Mouse (Mus musculus): ENCODE measurements around the gene Etv6. TPM values are rescaled to one million over a fixed set of nuclear protein-coding genes. Genes with fewer than 3 reads are reported as not detected.
A peak's percentile ranks its signal among the peaks of the same experiment; 100 is the strongest.

The Etv6 gene
- polyA plus RNA-seq, 1 experiment from 2014 or later, result 12.6 TPM

DNA sequence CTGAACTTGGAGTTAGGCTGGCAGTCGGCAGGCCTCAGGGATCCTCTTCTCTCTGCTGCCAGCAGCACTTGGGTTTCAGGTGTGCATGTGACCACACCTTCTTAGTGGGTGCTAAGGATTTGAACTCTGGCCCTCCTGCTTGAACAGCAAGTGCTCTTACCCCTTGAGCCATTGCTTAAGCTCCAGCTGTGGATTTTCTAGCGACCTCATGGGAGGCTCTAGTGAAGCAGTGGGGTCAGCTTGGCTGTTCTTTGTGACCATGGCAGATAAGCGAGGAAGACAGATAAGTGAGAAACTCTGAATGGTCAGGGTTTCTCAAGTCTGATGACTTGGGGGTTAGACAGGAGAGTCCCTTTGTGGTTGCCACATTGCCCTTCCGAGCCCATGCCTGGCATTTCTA, 55.4 kb downstream of the Etv6 start:
- H3K36me3 ChIP-seq (ENCODE audit: control insufficient read depth, insufficient read depth, low read length), result no peaks in the 10 kb centered on the region
- no peak overlapping the region for H3K9ac ChIP-seq (ENCODE audit: low read length)
- H3K4me2 ChIP-seq (ENCODE audit: low read depth, low read length), result no peak overlapping the region
- 61% methylated on average over 4 of the region's 4 CpGs for WGBS
- H3K27me3 ChIP-seq (ENCODE audit: control insufficient read depth, insufficient read depth, low read depth, low read length), result no peaks in the 10 kb centered on the region
- peaks cover 31% of the 10 kb centered on the region for H3K4me1 ChIP-seq (replicated peaks; ENCODE audit: control insufficient read depth, insufficient read depth, low read length)
- ATAC-seq (ENCODE audit: low read depth), result 0 out of 2 replicates have a peak, but pooled peaks have one; percentile 11
- peak overlapping the region; percentile 77 for H3K27ac ChIP-seq (ENCODE audit: low read length)
- no peak overlapping the region for H3K4me3 ChIP-seq (ENCODE audit: low read length)
- H3K9me3 ChIP-seq (ENCODE audit: control insufficient read depth, low read length), result no peaks in the 10 kb centered on the region

DNA sequence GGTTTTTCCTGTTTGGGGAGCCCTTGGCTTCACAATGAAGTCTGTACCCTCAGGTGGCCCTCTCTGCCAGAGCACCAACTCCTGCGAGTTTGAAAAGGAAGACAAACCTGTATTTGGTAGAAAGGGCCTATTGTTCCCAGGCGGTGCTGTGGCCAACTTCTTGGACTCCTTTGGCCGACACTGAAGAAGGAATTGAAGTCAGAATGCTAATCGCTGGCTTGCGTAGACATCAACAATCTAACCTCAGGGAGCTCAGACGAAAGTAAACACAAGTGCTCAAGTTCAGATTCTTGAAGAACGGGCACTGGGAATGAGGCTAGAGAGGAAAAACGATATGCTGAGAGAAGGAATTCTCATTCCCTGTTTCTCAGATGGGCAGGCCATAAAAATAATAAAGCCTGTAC, 55.9 kb downstream of the Etv6 start:
- WGBS, result 45% methylated on average over 8 of the region's 8 CpGs
- Histone ChIP-seq H3K27me3 (ENCODE audit: control insufficient read depth, insufficient read depth, low read depth, low read length) (no peaks in the 10 kb centered on the region), H3K4me2 (ENCODE audit: low read depth, low read length) (no peak overlapping the region), H3K4me1 (replicated peaks; ENCODE audit: control insufficient read depth, insufficient read depth, low read length) (peaks cover 31% of the 10 kb centered on the region), H3K27ac (ENCODE audit: low read length) (peak overlapping the region; percentile 77), H3K9me3 (ENCODE audit: control insufficient read depth, low read length) (no peaks in the 10 kb centered on the region), H3K4me3 (ENCODE audit: low read length) (no peak overlapping the region), H3K9ac (ENCODE audit: low read length) (no peak overlapping the region), H3K36me3 (ENCODE audit: control insufficient read depth, insufficient read depth, low read length) (no peaks in the 10 kb centered on the region)
- ATAC-seq (ENCODE audit: low read depth), result peak; percentile 55

- Histone ChIP-seq H3K9me3 (ENCODE audit: control insufficient read depth, low read length) (no peaks in the 10 kb centered on the region), H3K27ac (ENCODE audit: low read length) (no peak overlapping the region), H3K36me3 (ENCODE audit: control insufficient read depth, insufficient read depth, low read length) (no peaks in the 10 kb centered on the region), H3K27me3 (ENCODE audit: control insufficient read depth, insufficient read depth, low read depth, low read length) (no peaks in the 10 kb centered on the region), H3K4me3 (ENCODE audit: low read length) (no peak overlapping the region), H3K4me2 (ENCODE audit: low read depth, low read length) (no peak overlapping the region), H3K9ac (ENCODE audit: low read length) (no peak overlapping the region), H3K4me1 (replicated peaks; ENCODE audit: control insufficient read depth, insufficient read depth, low read length) (peaks cover 20% of the 10 kb centered on the region)
- WGBS, result 84% methylated on average over 5 of the region's 5 CpGs
- ATAC-seq (ENCODE audit: low read depth), result no peak
Measured at GRCm38 (mm10) chr6:134094066-134094465, 58.6 kb downstream of the Etv6 start.

GRCm38 (mm10) chr6:134094620-134095019, 59.1 kb downstream of the Etv6 start:
- Histone ChIP-seq H3K27me3 (ENCODE audit: control insufficient read depth, insufficient read depth, low read depth, low read length) (no peaks in the 10 kb centered on the region), H3K27ac (ENCODE audit: low read length) (no peak overlapping the region), H3K36me3 (ENCODE audit: control insufficient read depth, insufficient read depth, low read length) (no peaks in the 10 kb centered on the region), H3K4me1 (replicated peaks; ENCODE audit: control insufficient read depth, insufficient read depth, low read length) (peaks cover 15% of the 10 kb centered on the region), H3K9ac (ENCODE audit: low read length) (no peak overlapping the region), H3K4me2 (ENCODE audit: low read depth, low read length) (no peak overlapping the region), H3K9me3 (ENCODE audit: control insufficient read depth, low read length) (no peaks in the 10 kb centered on the region), H3K4me3 (ENCODE audit: low read length) (no peak overlapping the region)
- WGBS, result 79% methylated on average over 8 of the region's 8 CpGs
- no peak for ATAC-seq (ENCODE audit: low read depth)

DNA sequence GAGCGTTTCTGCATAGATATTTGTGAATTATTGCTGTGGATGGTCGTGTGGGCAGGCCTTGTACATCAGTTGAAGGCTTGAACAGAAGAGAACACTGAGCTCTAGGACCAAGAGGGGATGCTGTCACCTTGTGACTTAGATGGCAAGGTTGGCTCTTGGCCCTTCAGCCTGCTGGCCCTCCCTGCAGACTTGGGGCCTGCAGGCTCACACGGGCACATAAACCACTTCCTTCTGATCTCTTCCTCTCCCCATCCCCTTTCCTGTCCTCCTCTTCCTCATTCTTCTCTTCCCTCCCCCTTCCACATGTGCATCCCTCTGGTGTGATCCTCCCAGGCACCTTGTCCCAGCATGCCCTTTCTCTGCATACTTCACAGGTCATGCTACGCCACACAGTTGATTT, 60.1 kb downstream of the Etv6 start:
- no peak for ATAC-seq (ENCODE audit: low read depth)
- Histone ChIP-seq H3K9me3 (ENCODE audit: control insufficient read depth, low read length) (no peaks in the 10 kb centered on the region), H3K9ac (ENCODE audit: low read length) (no peak overlapping the region), H3K4me1 (replicated peaks; ENCODE audit: control insufficient read depth, insufficient read depth, low read length) (peaks cover 8% of the 10 kb centered on the region; the same call in 1 of the 2 replicates), H3K4me2 (ENCODE audit: low read depth, low read length) (no peak overlapping the region), H3K4me3 (ENCODE audit: low read length) (no peak overlapping the region), H3K27me3 (ENCODE audit: control insufficient read depth, insufficient read depth, low read depth, low read length) (no peaks in the 10 kb centered on the region), H3K36me3 (ENCODE audit: control insufficient read depth, insufficient read depth, low read length) (no peaks in the 10 kb centered on the region), H3K27ac (ENCODE audit: low read length) (no peak overlapping the region)
- WGBS, result 61% methylated on average over 4 of the region's 4 CpGs

GRCm38 (mm10) chr6:134099976-134100743, 64.7 kb downstream of the Etv6 start:
- Histone ChIP-seq H3K4me3 (ENCODE audit: low read length) (no peak overlapping the region), H3K27me3 (ENCODE audit: control insufficient read depth, insufficient read depth, low read depth, low read length) (no peaks in the 10 kb centered on the region), H3K36me3 (ENCODE audit: control insufficient read depth, insufficient read depth, low read length) (no peaks in the 10 kb centered on the region), H3K27ac (ENCODE audit: low read length) (no peak overlapping the region), H3K4me2 (ENCODE audit: low read depth, low read length) (no peak overlapping the region), H3K4me1 (replicated peaks; ENCODE audit: control insufficient read depth, insufficient read depth, low read length) (peaks cover 6% of the 10 kb centered on the region), H3K9me3 (ENCODE audit: control insufficient read depth, low read length) (no peaks in the 10 kb centered on the region), H3K9ac (ENCODE audit: low read length) (no peak overlapping the region)
- WGBS, result 91% methylated on average over 11 of the region's 11 CpGs
- ATAC-seq (ENCODE audit: low read depth), result no peak

GRCm38 (mm10) chr6:134102396-134102795, 66.9 kb downstream of the Etv6 start:
- Histone ChIP-seq H3K27me3 (ENCODE audit: control insufficient read depth, insufficient read depth, low read depth, low read length) (no peaks in the 10 kb centered on the region), H3K36me3 (ENCODE audit: control insufficient read depth, insufficient read depth, low read length) (no peaks in the 10 kb centered on the region), H3K27ac (ENCODE audit: low read length) (no peak overlapping the region), H3K4me1 (replicated peaks; ENCODE audit: control insufficient read depth, insufficient read depth, low read length) (peaks cover 25% of the 10 kb centered on the region), H3K4me2 (ENCODE audit: low read depth, low read length) (no peak overlapping the region), H3K9ac (ENCODE audit: low read length) (no peak overlapping the region), H3K4me3 (ENCODE audit: low read length) (no peak overlapping the region), H3K9me3 (ENCODE audit: control insufficient read depth, low read length) (no peaks in the 10 kb centered on the region)
- no peak for ATAC-seq (ENCODE audit: low read depth)
- 77% methylated on average over 1 of the region's 1 CpGs for WGBS

GRCm38 (mm10) chr6:134103519-134103918, 68.0 kb downstream of the Etv6 start:
- Histone ChIP-seq H3K36me3 (ENCODE audit: control insufficient read depth, insufficient read depth, low read length) (no peaks in the 10 kb centered on the region), H3K9me3 (ENCODE audit: control insufficient read depth, low read length) (no peaks in the 10 kb centered on the region), H3K27me3 (ENCODE audit: control insufficient read depth, insufficient read depth, low read depth, low read length) (no peaks in the 10 kb centered on the region), H3K4me1 (replicated peaks; ENCODE audit: control insufficient read depth, insufficient read depth, low read length) (peaks cover 25% of the 10 kb centered on the region), H3K9ac (ENCODE audit: low read length) (no peak overlapping the region), H3K4me3 (ENCODE audit: low read length) (no peak overlapping the region), H3K4me2 (ENCODE audit: low read depth, low read length) (no peak overlapping the region), H3K27ac (ENCODE audit: low read length) (no peak overlapping the region)
- ATAC-seq (ENCODE audit: low read depth), result no peak
- WGBS, result 85% methylated on average over 8 of the region's 8 CpGs

DNA sequence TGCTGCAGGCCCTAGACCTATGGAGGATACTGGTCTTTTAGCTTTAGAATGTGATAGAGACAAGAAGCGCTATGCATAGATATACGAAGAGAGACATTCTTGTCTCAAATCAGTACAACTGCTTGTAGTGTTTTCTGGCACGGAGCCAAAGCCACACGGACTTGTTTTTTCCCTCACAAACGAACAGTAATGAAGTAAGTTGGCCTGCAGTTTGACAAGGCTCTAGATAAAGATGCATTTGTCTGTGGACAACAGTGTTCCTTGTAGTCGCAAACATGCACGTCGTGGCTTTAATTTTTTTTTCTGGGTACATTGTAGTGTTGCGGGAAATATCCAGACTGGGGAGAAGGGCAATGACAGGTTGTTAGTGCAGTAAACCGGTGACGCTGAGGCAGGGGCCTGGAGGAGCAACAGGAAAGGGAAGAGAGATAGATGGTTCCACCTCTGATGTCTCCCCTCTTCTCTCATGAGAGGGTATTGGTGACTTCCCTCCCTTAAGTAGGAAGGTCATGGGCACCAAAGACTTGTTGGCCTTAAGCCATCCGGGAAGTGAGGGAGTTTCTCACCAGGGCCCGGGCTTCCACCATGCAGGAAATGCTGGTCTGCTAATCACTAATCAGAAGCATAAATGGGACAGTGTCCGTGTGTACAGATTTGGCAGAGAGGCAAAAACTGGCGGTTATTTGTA, 70.2 kb downstream of the Etv6 start:
- WGBS, result 31% methylated on average over 15 of the region's 15 CpGs
- peak overlapping the region; percentile 58 for H3K27ac ChIP-seq (ENCODE audit: low read length)
- no peak overlapping the region for H3K9ac ChIP-seq (ENCODE audit: low read length)
- H3K36me3 ChIP-seq (ENCODE audit: control insufficient read depth, insufficient read depth, low read length), result no peaks in the 10 kb centered on the region
- no peaks in the 10 kb centered on the region for H3K9me3 ChIP-seq (ENCODE audit: control insufficient read depth, low read length)
- peak; percentile 59 for ATAC-seq (ENCODE audit: low read depth)
- H3K4me2 ChIP-seq (ENCODE audit: low read depth, low read length), result peak overlapping the region; percentile 23; the same call in 1 of the 2 replicates
- no peak overlapping the region for H3K4me3 ChIP-seq (ENCODE audit: low read length)
- H3K4me1 ChIP-seq (replicated peaks; ENCODE audit: control insufficient read depth, insufficient read depth, low read length), result peaks cover 25% of the 10 kb centered on the region
- H3K27me3 ChIP-seq (ENCODE audit: control insufficient read depth, insufficient read depth, low read depth, low read length), result no peaks in the 10 kb centered on the region
